Mouse (Mus musculus): ENCODE data around the gene Rfx1. TPM values are rescaled to one million over a fixed set of nuclear protein-coding genes. Genes with fewer than 3 reads are reported as not detected.
A peak's percentile ranks its signal among the peaks of the same experiment; 100 is the strongest.

Rfx1 gene
- total RNA-seq, 2 experiments from 2014 or later: 19.8 to 24.1 TPM

- no peak for DNase-seq (ENCODE audit: extremely low spot score in 1 of 2, low spot score in 1 of 2)
Measured at GRCm38 (mm10) chr8:84087156-84087555, 20.5 kb downstream of the Rfx1 start.

GRCm38 (mm10) chr8:84087821-84088220 is 21.2 kb downstream of the Rfx1 start:
- DNase-seq (ENCODE audit: extremely low spot score in 1 of 2, low spot score in 1 of 2): no peak

GRCm38 (mm10) chr8:84089277-84089676 is 22.6 kb downstream of the Rfx1 start:
- no peak for DNase-seq (ENCODE audit: extremely low spot score in 1 of 2, low spot score in 1 of 2)

GRCm38 (mm10) chr8:84090585-84090984 is 24.0 kb downstream of the Rfx1 start:
- DNase-seq (ENCODE audit: extremely low spot score in 1 of 2, low spot score in 1 of 2): no peak

- no peak for DNase-seq (ENCODE audit: extremely low spot score in 1 of 2, low spot score in 1 of 2)
Measured at GRCm38 (mm10) chr8:84096061-84096460, 29.4 kb downstream of the Rfx1 start.

- no peak for DNase-seq (ENCODE audit: extremely low spot score in 1 of 2, low spot score in 1 of 2)
Measured at GRCm38 (mm10) chr8:84098376-84098775, 31.7 kb downstream of the Rfx1 start.

GRCm38 (mm10) chr8:84101476-84102270 is 35.0 kb downstream of the Rfx1 start:
- DNase-seq (ENCODE audit: extremely low spot score in 1 of 2, low spot score in 1 of 2): no peak

- no peak for DNase-seq (ENCODE audit: extremely low spot score in 1 of 2, low spot score in 1 of 2)
Measured at GRCm38 (mm10) chr8:84103601-84104000, 37.0 kb downstream of the Rfx1 start.

- peak in 1 of 2 experiments; percentile 42 for DNase-seq (ENCODE audit: extremely low spot score in 1 of 2, low spot score in 1 of 2)
Measured at GRCm38 (mm10) chr8:84104221-84104620, 37.6 kb downstream of the Rfx1 start.

- DNase-seq (ENCODE audit: extremely low spot score in 1 of 2, low spot score in 1 of 2): peak; percentile 87 to 94
Measured at GRCm38 (mm10) chr8:84104697-84105609, 38.3 kb downstream of the Rfx1 start, which contains the start of gene Dcaf15. Gene Dcaf15 (minus strand): TSS chr8:84104768.

- DNase-seq (ENCODE audit: extremely low spot score in 1 of 2, low spot score in 1 of 2): no peak
Measured at GRCm38 (mm10) chr8:84105676-84106075, 39.0 kb downstream of the Rfx1 start.

- DNase-seq (ENCODE audit: extremely low spot score in 1 of 2, low spot score in 1 of 2): no peak
Measured at GRCm38 (mm10) chr8:84106216-84107040, 39.8 kb downstream of the Rfx1 start.

- no peak for DNase-seq (ENCODE audit: extremely low spot score in 1 of 2, low spot score in 1 of 2)
Measured at GRCm38 (mm10) chr8:84115646-84116045, 49.0 kb downstream of the Rfx1 start.

GRCm38 (mm10) chr8:84122151-84122550 is 55.5 kb downstream of the Rfx1 start:
- no peak for DNase-seq (ENCODE audit: extremely low spot score in 1 of 2, low spot score in 1 of 2)

- DNase-seq (ENCODE audit: extremely low spot score in 1 of 2, low spot score in 1 of 2): no peak
Measured at GRCm38 (mm10) chr8:84125656-84126055, 59.0 kb downstream of the Rfx1 start, which contains the start of gene Podnl1. Gene Podnl1 (plus strand): TSS chr8:84125989.

- no peak for DNase-seq (ENCODE audit: extremely low spot score in 1 of 2, low spot score in 1 of 2)
Measured at GRCm38 (mm10) chr8:84126742-84127141, 60.1 kb downstream of the Rfx1 start.

GRCm38 (mm10) chr8:84127202-84127901 is 60.7 kb downstream of the Rfx1 start:
- no peak for DNase-seq (ENCODE audit: extremely low spot score in 1 of 2, low spot score in 1 of 2)

- DNase-seq (ENCODE audit: extremely low spot score in 1 of 2, low spot score in 1 of 2): no peak
Measured at GRCm38 (mm10) chr8:84128277-84128676, 61.6 kb downstream of the Rfx1 start.

GRCm38 (mm10) chr8:84130806-84131205 is 64.2 kb downstream of the Rfx1 start:
- no peak for DNase-seq (ENCODE audit: extremely low spot score in 1 of 2, low spot score in 1 of 2)

GRCm38 (mm10) chr8:84132225-84132624 is 65.6 kb downstream of the Rfx1 start:
- DNase-seq (ENCODE audit: extremely low spot score in 1 of 2, low spot score in 1 of 2): no peak
